Mouse (Mus musculus) bone marrow, adult 2 months (tissue): Measurements from ENCODE around the gene Slc34a2.

Source experiments
- CTCF ChIP-seq: fragments of 200-500 bp; IDR thresholded peaks from 2 replicates; pipeline ENCODE4 v1.5.1; 2011; ENCODE audit warnings: low read length, control low read depth; ENCODE audit not compliant: control insufficient read depth, insufficient read depth
- POLR2A ChIP-seq: fragments of 200-500 bp; IDR thresholded peaks from 2 replicates; pipeline ENCODE4 v1.6.1; 2011; ENCODE audit warnings: low read depth, mild to moderate bottlenecking, control low read depth, low read length, borderline replicate concordance; ENCODE audit not compliant: control insufficient read depth

DNA sequence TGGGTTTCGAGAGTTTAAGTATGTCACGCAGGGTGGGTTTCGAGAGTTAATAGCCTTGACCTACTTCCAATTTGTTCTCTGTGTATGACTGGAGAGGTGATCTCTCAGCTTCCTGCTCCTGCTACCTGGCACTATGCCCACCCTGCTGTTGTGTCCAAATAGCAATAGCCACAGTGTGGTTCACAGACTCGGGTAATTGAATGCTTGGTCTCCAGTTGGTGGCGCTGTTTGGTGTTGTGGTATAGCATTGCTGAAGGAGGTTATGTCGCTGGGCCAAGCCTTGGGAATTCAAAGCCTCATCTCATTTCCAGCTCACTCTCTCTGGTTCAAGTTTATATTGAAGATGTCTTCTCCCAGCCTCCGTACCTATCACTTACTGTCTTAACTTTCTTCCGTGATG, 67.8 kb downstream of the Slc34a2 start:
- TF ChIP-seq POLR2A (no peak), CTCF (no peak)
